Mouse (Mus musculus): ENCODE measurements around the gene Ghrh.

GRCm38 (mm10) chr2:157325238-157325637 is 22.1 kb downstream of the Ghrh start:
- TF ChIP-seq POLR2A (IDR thresholded peaks at IDR 0.05; ENCODE audit: low read depth, low read length) (no peak), CTCF (IDR thresholded peaks at IDR 0.05; ENCODE audit: borderline replicate concordance, insufficient read depth, low read length) (no peak)
